Mouse (Mus musculus): ENCODE measurements at regions not wholly inside any gene's neighbourhood (a gene's known extent, or its start where the extent isn't known, plus 50 kb on each side); places are given as distances from the start of the nearest gene placed in this dataset.

- Histone ChIP-seq H3K4me3 (ENCODE audit: insufficient read depth, low read depth, low read length) (no peak overlapping the region), H3K4me1 (ENCODE audit: control insufficient read depth, insufficient read depth, low read length) (peaks cover 28% of the 10 kb centered on the region), H3K27ac (ENCODE audit: insufficient read depth, low read depth, low read length) (no peak overlapping the region)
- TF ChIP-seq CTCF (IDR thresholded peaks at IDR 0.05; ENCODE audit: insufficient read depth, low read depth, low read length) (peak; percentile 94), POLR2A (IDR thresholded peaks at IDR 0.05; ENCODE audit: insufficient read depth, low read depth, low read length) (no peak)
- 9% methylated on average over 23 of the region's 23 CpGs for WGBS
These were observed 73.0 kb upstream of the 4931429L15Rik start for GRCm38 (mm10) chr9:46392641-46393321.

DNA sequence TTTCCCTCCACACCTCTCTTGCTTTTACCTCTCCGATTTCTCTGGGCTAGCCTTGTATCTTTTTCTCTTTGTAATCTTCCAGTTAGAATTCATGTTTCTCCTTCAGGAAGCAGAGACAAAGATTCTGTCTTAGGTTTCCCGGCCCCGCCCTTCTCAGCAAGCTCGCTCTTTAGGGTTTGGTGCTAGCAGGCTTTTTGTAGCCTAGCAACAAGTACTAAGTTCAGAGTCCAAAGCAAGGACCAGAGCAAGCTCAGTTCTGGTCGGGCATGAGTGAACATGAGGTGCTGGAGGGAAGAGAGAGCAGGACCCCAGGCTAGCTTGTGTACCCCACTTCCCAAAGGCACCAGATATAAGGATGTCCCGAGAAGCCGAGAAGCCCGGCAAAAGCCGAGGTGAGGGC, 70.0 kb upstream of the 4931429L15Rik start:
- Histone ChIP-seq H3K27ac (ENCODE audit: insufficient read depth, low read depth, low read length) (no peak overlapping the region), H3K4me3 (ENCODE audit: insufficient read depth, low read depth, low read length) (0 out of 2 replicates have a peak overlapping the region, but pooled peaks have one; percentile 13)
- no peak for TF ChIP-seq POLR2A (IDR thresholded peaks at IDR 0.05; ENCODE audit: insufficient read depth, low read depth, low read length)
- TF ChIP-seq CTCF (IDR thresholded peaks at IDR 0.05; ENCODE audit: insufficient read depth, low read depth, low read length) = no peak

DNA sequence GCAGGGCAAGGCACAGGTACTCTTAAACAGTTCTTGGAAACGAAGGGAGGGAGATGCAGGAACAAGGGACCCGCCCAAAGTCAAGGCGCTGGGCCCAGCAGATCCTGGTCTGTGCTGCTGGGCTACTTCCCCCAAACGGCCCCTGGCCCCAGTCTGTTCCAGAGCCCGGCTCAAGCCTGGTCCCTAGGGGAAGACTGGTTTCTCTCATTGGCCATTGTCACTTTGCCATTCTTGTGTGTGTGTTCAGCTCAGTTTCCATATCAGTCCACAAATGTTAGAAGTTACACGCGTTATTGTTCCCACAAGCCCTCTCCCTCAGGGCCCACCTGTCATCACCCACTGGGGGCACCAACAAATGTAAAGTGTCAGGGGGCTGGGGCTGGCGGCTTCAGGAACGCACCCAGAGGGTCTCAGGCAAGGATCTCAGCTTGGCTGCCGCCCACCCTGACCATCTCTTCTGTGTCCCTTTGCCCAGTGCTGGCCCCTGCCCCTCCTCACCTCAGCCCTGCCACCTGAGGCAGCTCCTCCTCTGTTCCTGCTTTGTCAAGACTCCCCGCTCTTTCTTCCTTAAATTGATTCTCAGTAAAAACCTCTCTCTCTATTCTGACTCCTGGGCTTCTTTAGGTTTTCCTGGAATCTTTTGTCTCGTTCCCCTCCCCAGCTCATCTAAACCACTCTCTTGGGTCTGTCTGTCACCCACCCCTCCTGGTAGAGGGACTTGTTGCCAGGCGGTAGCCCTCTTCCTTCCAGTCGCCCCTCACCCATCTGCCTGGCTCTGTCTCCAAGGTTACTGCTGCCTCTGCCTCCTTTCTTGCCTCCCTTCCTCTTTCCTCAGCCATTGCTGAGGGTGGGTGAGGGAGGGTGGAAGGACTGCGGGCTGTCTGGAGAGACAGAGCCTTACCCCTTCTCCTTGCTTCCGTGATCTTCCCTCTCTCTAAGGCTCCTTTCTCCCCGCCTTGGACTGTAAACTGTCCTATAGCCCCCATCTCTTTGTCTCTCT, 69.2 kb upstream of the 4931429L15Rik start:
- H3K4me3 ChIP-seq (ENCODE audit: insufficient read depth, low read depth, low read length) = peak overlapping the region; percentile 38
- H3K4me1 ChIP-seq (ENCODE audit: control insufficient read depth, insufficient read depth, low read length) = peaks cover 23% of the 10 kb centered on the region
- WGBS = 41% methylated on average over 17 of the region's 17 CpGs
- H3K27ac ChIP-seq (ENCODE audit: insufficient read depth, low read depth, low read length) = no peak overlapping the region
- TF ChIP-seq POLR2A (IDR thresholded peaks at IDR 0.05; ENCODE audit: insufficient read depth, low read depth, low read length) = no peak

More for the DNA sequence above, 70.0 kb upstream of the 4931429L15Rik start:
- WGBS = 2% methylated on average over 9 of the region's 9 CpGs
- H3K4me1 ChIP-seq (ENCODE audit: control insufficient read depth, insufficient read depth, low read length) = peaks cover 28% of the 10 kb centered on the region

- Histone ChIP-seq H3K4me1 (ENCODE audit: control insufficient read depth, insufficient read depth, low read length) (peaks cover 14% of the 10 kb centered on the region; the same call in 1 of the 2 replicates), H3K4me3 (ENCODE audit: insufficient read depth, low read depth, low read length) (no peak overlapping the region), H3K27ac (ENCODE audit: insufficient read depth, low read depth, low read length) (no peak overlapping the region)
- TF ChIP-seq POLR2A (IDR thresholded peaks at IDR 0.05; ENCODE audit: insufficient read depth, low read depth, low read length) (no peak), CTCF (IDR thresholded peaks at IDR 0.05; ENCODE audit: insufficient read depth, low read depth, low read length) (no peak)
- 98% methylated on average over 3 of the region's 3 CpGs for WGBS
These were observed 66.5 kb upstream of the 4931429L15Rik start for GRCm38 (mm10) chr9:46386333-46386732.

- WGBS = 78% methylated on average over 4 of the region's 4 CpGs
- H3K27ac ChIP-seq (ENCODE audit: insufficient read depth, low read depth, low read length) = no peak overlapping the region
- H3K4me1 ChIP-seq (ENCODE audit: control insufficient read depth, insufficient read depth, low read length) = no peaks in the 10 kb centered on the region
- no peak overlapping the region for H3K4me3 ChIP-seq (ENCODE audit: insufficient read depth, low read depth, low read length)
- TF ChIP-seq POLR2A (IDR thresholded peaks at IDR 0.05; ENCODE audit: insufficient read depth, low read depth, low read length) (no peak), CTCF (IDR thresholded peaks at IDR 0.05; ENCODE audit: insufficient read depth, low read depth, low read length) (no peak)
These were observed 61.6 kb upstream of the 4931429L15Rik start for GRCm38 (mm10) chr9:46381342-46381741.

- H3K4me1 ChIP-seq (ENCODE audit: control insufficient read depth, insufficient read depth, low read length) = no peaks in the 10 kb centered on the region
- no peak overlapping the region for H3K27ac ChIP-seq (ENCODE audit: insufficient read depth, low read depth, low read length)
- 78% methylated on average over 11 of the region's 11 CpGs for WGBS
- TF ChIP-seq CTCF (IDR thresholded peaks at IDR 0.05; ENCODE audit: insufficient read depth, low read depth, low read length) (no peak), POLR2A (IDR thresholded peaks at IDR 0.05; ENCODE audit: insufficient read depth, low read depth, low read length) (no peak)
- no peak overlapping the region for H3K4me3 ChIP-seq (ENCODE audit: insufficient read depth, low read depth, low read length)
These were observed 59.7 kb upstream of the 4931429L15Rik start for GRCm38 (mm10) chr9:46379453-46379852.

GRCm38 (mm10) chr9:46378339-46378738, 58.6 kb upstream of the 4931429L15Rik start:
- 81% methylated on average over 3 of the region's 3 CpGs for WGBS
- H3K4me3 ChIP-seq (ENCODE audit: insufficient read depth, low read depth, low read length) = no peak overlapping the region
- no peak for TF ChIP-seq POLR2A (IDR thresholded peaks at IDR 0.05; ENCODE audit: insufficient read depth, low read depth, low read length)
- H3K27ac ChIP-seq (ENCODE audit: insufficient read depth, low read depth, low read length) = no peak overlapping the region
- H3K4me1 ChIP-seq (ENCODE audit: control insufficient read depth, insufficient read depth, low read length) = no peaks in the 10 kb centered on the region

Measured in olfactory bulb, adult 2 months (tissue).